Mouse (Mus musculus) forebrain, postnatal 0 days (tissue): ENCODE measurements at regions not wholly inside any gene's neighbourhood (a gene's known extent, or its start where the extent isn't known, plus 50 kb on each side); places are given as distances from the start of the nearest gene placed in this dataset.

Experiments
- ATAC-seq: fragments of 200-750 bp; cut with Nextera tagmentation; 2 replicates; pipeline ENCODE4 v1.8.0; 2017; ENCODE audit warnings: mild to moderate bottlenecking, moderate library complexity
- DNase-seq: peaks from one replicate; pipeline ENCODE4 v3.0.0-alpha.2; 2015
- H3K27ac ChIP-seq: fragments of 300-500 bp; sonication (generic); 2 replicates; pipeline ENCODE4 v1.5.1; 2014; ENCODE audit warnings: low read depth, mild to moderate bottlenecking, antibody characterized with exemption, low read length, moderate library complexity, mixed read lengths
- H3K27me3 ChIP-seq: fragments of 300-500 bp; sonication (generic); 2 replicates; pipeline ENCODE4 v1.6.1; 2014; ENCODE audit warnings: mild to moderate bottlenecking, low read length, mixed read lengths; ENCODE audit not compliant: insufficient read depth
- H3K36me3 ChIP-seq: fragments of 300-500 bp; sonication (generic); 2 replicates; pipeline ENCODE4 v1.6.1; 2014; ENCODE audit warnings: mild to moderate bottlenecking, moderate library complexity; ENCODE audit not compliant: insufficient read depth
- H3K4me1 ChIP-seq: fragments of 300-500 bp; sonication (generic); 2 replicates; pipeline ENCODE4 v1.6.1; 2014; ENCODE audit warnings: antibody characterized with exemption; ENCODE audit not compliant: insufficient read depth
- H3K4me2 ChIP-seq: fragments of 300-500 bp; sonication (generic); 2 replicates; pipeline ENCODE4 v1.6.1; 2014; ENCODE audit warnings: low read depth, mild to moderate bottlenecking, moderate library complexity
- H3K4me3 ChIP-seq: fragments of 300-500 bp; sonication (generic); 2 replicates; pipeline ENCODE4 v1.5.1; 2014; ENCODE audit warnings: low read depth, low read length, mixed read lengths
- H3K9ac ChIP-seq: fragments of 300-500 bp; sonication (generic); 2 replicates; pipeline ENCODE4 v1.6.1; 2014; ENCODE audit warnings: mild to moderate bottlenecking
- H3K9me3 ChIP-seq: fragments of 300-500 bp; sonication (generic); 2 replicates; pipeline ENCODE4 v1.6.1; 2016; ENCODE audit warnings: low read length
- CTCF ChIP-seq: sonication (generic); IDR thresholded peaks from 2 replicates; pipeline ENCODE4 v1.5.1; 2016; ENCODE audit warnings: antibody characterized with exemption, control low read depth, low read depth
- WGBS: fragments of 180-500 bp; shearing (Covaris S2); extraction: QIAGEN DNeasy Blood & Tissue Kit; methylation state at CpG from one replicate; pipeline ENCODE4 v1.1.7; 2014; 5-methylcytosine and 5-hydroxymethylcytosine counted together

GRCm38 (mm10) chr4:94052249-94053162 lies 503.8 kb upstream of the Gm10306 start:
- Histone ChIP-seq H3K4me3 (no peak overlapping the region), H3K27me3 (no peaks in the 10 kb centered on the region), H3K9ac (no peak overlapping the region), H3K27ac (no peak overlapping the region), H3K36me3 (no peaks in the 10 kb centered on the region), H3K9me3 (no peaks in the 10 kb centered on the region), H3K4me2 (no peak overlapping the region), H3K4me1 (no peaks in the 10 kb centered on the region)
- peak; percentile 48 for DNase-seq
- ATAC-seq, result peak; percentile 90
- no peak for TF ChIP-seq CTCF
- WGBS, result 59% methylated on average over 11 of the region's 11 CpGs

GRCm38 (mm10) chr4:94073178-94073870 lies 483.0 kb upstream of the Gm10306 start:
- Histone ChIP-seq H3K9me3 (no peaks in the 10 kb centered on the region), H3K4me3 (no peak overlapping the region), H3K4me1 (no peaks in the 10 kb centered on the region), H3K27me3 (no peaks in the 10 kb centered on the region; the same call in 1 of the 2 replicates), H3K36me3 (no peaks in the 10 kb centered on the region), H3K4me2 (peak overlapping the region; percentile 15; the same call in 1 of the 2 replicates), H3K27ac (no peak overlapping the region), H3K9ac (no peak overlapping the region)
- WGBS, result 14% methylated on average over 9 of the region's 9 CpGs
- ATAC-seq, result peak; percentile 70
- TF ChIP-seq CTCF, result no peak
- DNase-seq, result peak; percentile 9

- Histone ChIP-seq H3K9me3 (no peaks in the 10 kb centered on the region), H3K27ac (no peak overlapping the region), H3K9ac (no peak overlapping the region), H3K27me3 (no peaks in the 10 kb centered on the region), H3K36me3 (no peaks in the 10 kb centered on the region), H3K4me1 (no peaks in the 10 kb centered on the region), H3K4me3 (no peak overlapping the region), H3K4me2 (no peak overlapping the region)
- no peak for ATAC-seq
- no peak for TF ChIP-seq CTCF
- DNase-seq, result no peak
- 38% methylated on average over 3 of the region's 3 CpGs for WGBS
Observed at GRCm38 (mm10) chr4:94082839-94083238, 473.5 kb upstream of the Gm10306 start.

- WGBS, result 80% methylated on average over 5 of the region's 5 CpGs
- no peak for ATAC-seq
- TF ChIP-seq CTCF, result no peak
Observed at GRCm38 (mm10) chr4:94094379-94094778, 462.0 kb upstream of the Gm10306 start.

GRCm38 (mm10) chr4:94106941-94107340 lies 449.4 kb upstream of the Gm10306 start:
- Histone ChIP-seq H3K27me3 (no peaks in the 10 kb centered on the region), H3K4me3 (no peak overlapping the region), H3K4me1 (no peaks in the 10 kb centered on the region), H3K4me2 (no peak overlapping the region), H3K9me3 (no peaks in the 10 kb centered on the region), H3K9ac (no peak overlapping the region), H3K36me3 (no peaks in the 10 kb centered on the region), H3K27ac (no peak overlapping the region)
- no peak for ATAC-seq
- DNase-seq, result no peak
- no peak for TF ChIP-seq CTCF
- WGBS, result 75% methylated on average over 4 of the region's 4 CpGs

More at GRCm38 (mm10) chr4:94094379-94094778, 462.0 kb upstream of the Gm10306 start:
- Histone ChIP-seq H3K36me3 (no peaks in the 10 kb centered on the region), H3K27ac (no peak overlapping the region), H3K4me3 (no peak overlapping the region), H3K9ac (no peak overlapping the region), H3K4me2 (no peak overlapping the region), H3K9me3 (no peaks in the 10 kb centered on the region), H3K27me3 (no peaks in the 10 kb centered on the region), H3K4me1 (no peaks in the 10 kb centered on the region)
- DNase-seq, result no peak

- no peak for ATAC-seq
- Histone ChIP-seq H3K4me3 (no peak overlapping the region), H3K9me3 (no peaks in the 10 kb centered on the region), H3K4me2 (no peak overlapping the region), H3K36me3 (no peaks in the 10 kb centered on the region), H3K27ac (no peak overlapping the region), H3K9ac (no peak overlapping the region), H3K4me1 (no peaks in the 10 kb centered on the region), H3K27me3 (no peaks in the 10 kb centered on the region)
- no peak for DNase-seq
- TF ChIP-seq CTCF, result no peak
- 79% methylated on average over 3 of the region's 3 CpGs for WGBS
Observed at GRCm38 (mm10) chr4:94116881-94117280, 439.5 kb upstream of the Gm10306 start.

GRCm38 (mm10) chr4:94124177-94124576 lies 432.2 kb upstream of the Gm10306 start:
- H3K27me3 ChIP-seq, result no peaks in the 10 kb centered on the region
- no peaks in the 10 kb centered on the region for H3K36me3 ChIP-seq
- no peak overlapping the region for H3K4me2 ChIP-seq
- no peaks in the 10 kb centered on the region for H3K9me3 ChIP-seq
- no peak for DNase-seq
- H3K9ac ChIP-seq, result no peak overlapping the region
- H3K4me3 ChIP-seq, result no peak overlapping the region
- no peak for ATAC-seq
- no peaks in the 10 kb centered on the region for H3K4me1 ChIP-seq
- 83% methylated on average over 14 of the region's 14 CpGs for WGBS
- TF ChIP-seq CTCF, result peak; percentile 25; the same call in 1 of the 2 replicates
- no peak overlapping the region for H3K27ac ChIP-seq
